Mouse (Mus musculus): Measurements from ENCODE around the gene Dolpp1. TPM values are rescaled to one million over a fixed set of nuclear protein-coding genes. Genes with fewer than 3 reads are reported as not detected.
A peak's percentile ranks its signal among the peaks of the same experiment; 100 is the strongest.

Dolpp1 gene
- total and polyA plus RNA-seq, 3 experiments, result 17.9 to 22.3 (median 19.2) TPM

GRCm38 (mm10) chr2:30349196-30349595, 42.9 kb upstream of the Dolpp1 start:
- Histone ChIP-seq H3K36me3 (replicated peaks in 1 of 2; ENCODE audit: control insufficient read depth in 1 of 2, insufficient read depth in 1 of 2, low read length in 1 of 2) (peaks cover 65 to 90% of the 10 kb centered on the region in 2 experiments), H3K4me3 (replicated peaks in 1 of 3; ENCODE audit: low read depth in 2 of 3, low read length in 2 of 3, poor library complexity in 1 of 3) (no peak overlapping the region), H3K27me3 (replicated peaks) (no peaks in the 10 kb centered on the region), H3K9me3 (replicated peaks; ENCODE audit: low read length) (no peaks in the 10 kb centered on the region), H3K79me2 (replicated peaks; ENCODE audit: control insufficient read depth, extremely low read depth, insufficient read depth, poor library complexity, severe bottlenecking) (no peaks in the 10 kb centered on the region), H3K4me2 (ENCODE audit: insufficient read depth, low read depth, poor library complexity, severe bottlenecking) (no peak overlapping the region), H3K9ac (ENCODE audit: insufficient read depth, low read depth) (no peak overlapping the region), H3K4me1 (ENCODE audit: control insufficient read depth in 1 of 2, insufficient read depth in 2 of 2) (peaks cover 5 to 37% of the 10 kb centered on the region in 2 experiments; a peak in 3 of 4 replicates), H3K27ac (ENCODE audit: insufficient read depth, low read depth) (0 out of 2 replicates have a peak overlapping the region, but pooled peaks have one; percentile 26)
- peak; percentile 17 for DNase-seq (ENCODE audit: extremely low read depth)
- in situ Hi-C loops (cut with MboI; ENCODE audit: low pct_ligation_motif_present, low pct_unique_long_range_greater_than_20kb, low sequenced_read_pairs), result no loop called here
- dilution Hi-C loops (cut with MboI; ENCODE audit: extremely low pct_ligation_motif_present, extremely low pct_unique_long_range_greater_than_20kb, low sequenced_read_pairs), result no loop called here
- TF ChIP-seq CTCF (conservative IDR thresholded peaks at IDR 0.05 in 1 of 2, IDR thresholded peaks at IDR 0.05 in 1 of 2; ENCODE audit: low read depth in 2 of 2, low read length in 2 of 2) (no peak), NELFE (IDR thresholded peaks at IDR 0.05; ENCODE audit: low read depth, low read length) (no peak), MAX (IDR thresholded peaks at IDR 0.05; ENCODE audit: low read length) (no peak), MAFK (IDR thresholded peaks at IDR 0.05; ENCODE audit: insufficient replicate concordance, low read length) (no peak), POLR2AphosphoS2 (IDR thresholded peaks at IDR 0.05; ENCODE audit: low read depth, low read length) (no peak), ZKSCAN1 (IDR thresholded peaks at IDR 0.05; ENCODE audit: borderline replicate concordance, low read depth, low read length) (no peak), SIN3A (IDR thresholded peaks at IDR 0.05; ENCODE audit: low read length) (no peak), JUND (conservative IDR thresholded peaks at IDR 0.05; ENCODE audit: low read depth, low read length) (no peak), IRF4 (IDR thresholded peaks at IDR 0.05; ENCODE audit: low read depth, low read length) (no peak)

GRCm38 (mm10) chr2:30351149-30351548, 40.9 kb upstream of the Dolpp1 start:
- Histone ChIP-seq H3K4me2 (ENCODE audit: insufficient read depth, low read depth, poor library complexity, severe bottlenecking) (no peak overlapping the region), H3K9ac (ENCODE audit: insufficient read depth, low read depth) (no peak overlapping the region), H3K9me3 (replicated peaks; ENCODE audit: low read length) (no peaks in the 10 kb centered on the region), H3K4me1 (ENCODE audit: control insufficient read depth in 1 of 2, insufficient read depth in 2 of 2) (peaks cover 5 to 22% of the 10 kb centered on the region in 2 experiments; a peak in 3 of 4 replicates), H3K27me3 (replicated peaks) (no peaks in the 10 kb centered on the region), H3K4me3 (replicated peaks in 1 of 3; ENCODE audit: low read depth in 2 of 3, low read length in 2 of 3, poor library complexity in 1 of 3) (no peak overlapping the region), H3K36me3 (replicated peaks in 1 of 2; ENCODE audit: control insufficient read depth in 1 of 2, insufficient read depth in 1 of 2, low read length in 1 of 2) (peaks cover 49 to 88% of the 10 kb centered on the region in 2 experiments), H3K79me2 (replicated peaks; ENCODE audit: control insufficient read depth, extremely low read depth, insufficient read depth, poor library complexity, severe bottlenecking) (no peaks in the 10 kb centered on the region), H3K27ac (ENCODE audit: insufficient read depth, low read depth) (no peak overlapping the region)
- dilution Hi-C loops (cut with MboI; ENCODE audit: extremely low pct_ligation_motif_present, extremely low pct_unique_long_range_greater_than_20kb, low sequenced_read_pairs), result no loop called here
- in situ Hi-C loops (cut with MboI; ENCODE audit: low pct_ligation_motif_present, low pct_unique_long_range_greater_than_20kb, low sequenced_read_pairs), result no loop called here
- no peak for DNase-seq (ENCODE audit: extremely low read depth)
- TF ChIP-seq NELFE (IDR thresholded peaks at IDR 0.05; ENCODE audit: low read depth, low read length) (no peak), MAFK (IDR thresholded peaks at IDR 0.05; ENCODE audit: insufficient replicate concordance, low read length) (no peak), CTCF (conservative IDR thresholded peaks at IDR 0.05 in 1 of 2, IDR thresholded peaks at IDR 0.05 in 1 of 2; ENCODE audit: low read depth in 2 of 2, low read length in 2 of 2) (peak in 1 of 2 experiments; percentile 58; a peak in 2 of 4 replicates), PAX5 (IDR thresholded peaks at IDR 0.05; ENCODE audit: low read length) (no peak)

GRCm38 (mm10) chr2:30355861-30356260, 36.2 kb upstream of the Dolpp1 start:
- dilution Hi-C loops (cut with MboI; ENCODE audit: extremely low pct_ligation_motif_present, extremely low pct_unique_long_range_greater_than_20kb, low sequenced_read_pairs) (no loop called here), in situ Hi-C loops (cut with MboI; ENCODE audit: low pct_ligation_motif_present, low pct_unique_long_range_greater_than_20kb, low sequenced_read_pairs) (no loop called here)
- Histone ChIP-seq H3K9ac (ENCODE audit: insufficient read depth, low read depth) (no peak overlapping the region), H3K4me1 (ENCODE audit: control insufficient read depth in 1 of 2, insufficient read depth in 2 of 2) (peaks cover 10 to 21% of the 10 kb centered on the region in 2 experiments), H3K9me3 (replicated peaks; ENCODE audit: low read length) (no peaks in the 10 kb centered on the region), H3K79me2 (replicated peaks; ENCODE audit: control insufficient read depth, extremely low read depth, insufficient read depth, poor library complexity, severe bottlenecking) (no peaks in the 10 kb centered on the region), H3K27me3 (replicated peaks) (no peaks in the 10 kb centered on the region), H3K27ac (ENCODE audit: insufficient read depth, low read depth) (no peak overlapping the region), H3K4me3 (replicated peaks in 1 of 3; ENCODE audit: low read depth in 2 of 3, low read length in 2 of 3, poor library complexity in 1 of 3) (no peak overlapping the region), H3K36me3 (replicated peaks in 1 of 2; ENCODE audit: control insufficient read depth in 1 of 2, insufficient read depth in 1 of 2, low read length in 1 of 2) (peaks cover 15 to 53% of the 10 kb centered on the region in 2 experiments), H3K4me2 (ENCODE audit: insufficient read depth, low read depth, poor library complexity, severe bottlenecking) (no peak overlapping the region)
- no peak for DNase-seq (ENCODE audit: extremely low read depth)
- TF ChIP-seq NELFE (IDR thresholded peaks at IDR 0.05; ENCODE audit: low read depth, low read length) (no peak), EP300 (IDR thresholded peaks at IDR 0.05; ENCODE audit: low read length) (no peak), POLR2AphosphoS2 (IDR thresholded peaks at IDR 0.05; ENCODE audit: low read depth, low read length) (no peak), SMC3 (IDR thresholded peaks at IDR 0.05; ENCODE audit: low read depth, low read length) (no peak), NRF1 (IDR thresholded peaks at IDR 0.05; ENCODE audit: low read depth, low read length) (no peak), HCFC1 (IDR thresholded peaks at IDR 0.05; ENCODE audit: low read depth, low read length) (no peak), TCF12 (IDR thresholded peaks at IDR 0.05; ENCODE audit: low read depth, low read length) (no peak), SIN3A (IDR thresholded peaks at IDR 0.05; ENCODE audit: low read length) (no peak)
